Mouse (Mus musculus) spleen, embryonic (tissue): ENCODE measurements around the gene Egfem1.

ENCODE experiments used
- CTCF ChIA-PET: fragments of 350-600 bp; sonication (Branson Sonifier 250); formaldehyde crosslinking; loops from one replicate; lab custom pipeline; 2022; lab: Charles Lee

Gene Egfem1

GRCm38 (mm10) chr3:29081952-29082295 lies at the start of gene Egfem1:
Gene Egfem1, plus strand, starts transcription at chr3:29082023.
- CTCF ChIA-PET = no interaction called here

DNA sequence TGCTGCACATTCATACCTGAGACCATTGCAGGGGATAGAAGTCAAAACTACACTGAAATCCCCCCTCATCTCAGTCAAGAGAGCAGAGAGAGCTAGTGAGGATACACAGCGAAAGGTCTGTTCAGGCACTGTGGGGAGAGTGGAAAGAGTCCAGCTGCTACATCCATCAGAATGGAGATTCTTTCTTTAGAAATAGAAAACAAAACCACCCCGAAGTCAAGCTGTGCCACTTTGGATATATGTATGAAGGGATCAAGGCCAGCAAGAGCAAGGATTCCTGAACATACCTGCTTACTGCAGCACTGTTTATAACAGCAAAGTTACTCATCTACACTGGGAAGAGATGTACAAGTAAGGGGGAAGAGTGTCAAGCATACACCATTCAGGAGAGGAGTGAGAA lies 48.7 kb upstream of the Egfem1 start:
- CTCF ChIA-PET = no interaction called here

GRCm38 (mm10) chr3:29036146-29036545 lies 45.7 kb upstream of the Egfem1 start:
- CTCF ChIA-PET = no interaction called here

GRCm38 (mm10) chr3:29036620-29037019 lies 45.2 kb upstream of the Egfem1 start:
- CTCF ChIA-PET = no interaction called here

DNA sequence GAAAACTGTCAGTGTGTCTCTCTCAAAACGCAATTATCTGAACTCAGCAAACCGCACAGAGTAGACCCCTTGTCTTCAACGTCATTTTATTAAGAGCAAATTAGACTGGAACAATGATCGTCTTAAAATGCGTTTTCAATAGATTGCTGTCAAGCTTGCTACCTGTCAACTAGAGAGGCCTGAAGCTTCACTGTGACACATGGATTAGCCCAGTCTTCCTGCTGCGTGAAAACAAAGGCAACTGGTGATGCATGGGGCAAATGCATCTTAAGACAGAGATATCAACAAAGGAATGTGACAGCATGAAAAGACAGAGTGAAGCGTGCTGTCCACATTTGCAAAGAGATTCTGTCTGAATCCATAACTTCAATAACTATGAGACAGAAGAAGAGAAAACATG lies 41.8 kb upstream of the Egfem1 start:
- CTCF ChIA-PET = no interaction called here

- CTCF ChIA-PET = no interaction called here
These were observed 35.5 kb upstream of the Egfem1 start for GRCm38 (mm10) chr3:29046281-29046680.

DNA sequence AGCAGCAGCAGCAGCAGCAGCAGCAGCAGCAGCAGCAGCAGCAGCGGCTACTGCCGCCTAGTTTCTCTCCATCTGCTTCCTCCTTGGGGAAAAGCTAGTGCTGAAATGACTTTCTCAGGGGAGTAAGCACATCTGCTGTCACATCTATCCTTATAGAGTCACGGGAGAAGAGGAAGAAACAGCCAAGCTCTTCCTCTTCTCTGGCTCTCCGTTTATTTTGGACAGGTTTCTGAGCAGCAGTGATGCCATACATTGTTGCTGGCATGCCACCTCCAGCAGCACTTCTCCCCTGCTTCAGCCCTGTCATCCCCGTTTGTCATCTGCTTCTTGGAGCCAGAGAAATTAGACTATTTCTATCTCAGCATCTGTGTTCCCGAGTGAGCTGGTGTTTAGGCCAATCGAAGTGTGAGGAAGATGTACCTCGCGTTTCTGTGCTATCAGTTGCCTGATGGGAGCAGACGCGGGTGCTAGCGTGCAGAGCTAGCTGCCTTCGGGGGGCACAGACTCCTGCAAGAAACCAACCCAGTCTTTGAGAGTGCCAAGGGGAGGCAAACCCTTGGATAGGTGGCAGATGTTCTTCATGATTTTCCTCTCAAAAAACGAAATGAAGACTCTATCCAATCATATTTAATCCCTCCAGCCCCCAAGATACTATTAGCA lies 34.4 kb upstream of the Egfem1 start:
- CTCF ChIA-PET = no interaction called here

GRCm38 (mm10) chr3:29063156-29063555 lies 18.7 kb upstream of the Egfem1 start:
- CTCF ChIA-PET = no interaction called here

- CTCF ChIA-PET = no interaction called here
These were observed 13.3 kb upstream of the Egfem1 start for GRCm38 (mm10) chr3:29068428-29069098.

DNA sequence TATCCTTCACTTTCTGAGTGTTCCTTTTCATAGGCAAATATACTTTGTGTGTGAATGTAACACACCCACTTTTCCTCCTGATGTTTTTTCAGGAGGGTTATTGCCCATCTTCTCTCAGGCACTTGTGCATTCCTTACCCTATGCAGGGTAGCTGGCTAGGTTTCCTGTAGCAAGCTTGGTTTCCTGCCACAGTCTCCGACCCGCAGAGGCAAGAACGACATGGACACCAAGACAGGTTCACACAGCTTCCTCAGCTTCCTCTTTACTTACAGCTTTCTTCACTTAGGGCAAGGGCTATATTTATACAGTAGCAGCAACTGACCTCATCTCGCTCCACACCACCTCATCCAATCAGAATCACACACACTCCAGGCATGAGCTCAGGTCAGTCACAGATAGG lies 10.5 kb upstream of the Egfem1 start:
- CTCF ChIA-PET = no interaction called here

GRCm38 (mm10) chr3:29081517-29081916 lies 306 bp upstream of the Egfem1 start:
- CTCF ChIA-PET = no interaction called here

- CTCF ChIA-PET = no interaction called here
These were observed 623 bp downstream of the Egfem1 start for GRCm38 (mm10) chr3:29082296-29082995.

DNA sequence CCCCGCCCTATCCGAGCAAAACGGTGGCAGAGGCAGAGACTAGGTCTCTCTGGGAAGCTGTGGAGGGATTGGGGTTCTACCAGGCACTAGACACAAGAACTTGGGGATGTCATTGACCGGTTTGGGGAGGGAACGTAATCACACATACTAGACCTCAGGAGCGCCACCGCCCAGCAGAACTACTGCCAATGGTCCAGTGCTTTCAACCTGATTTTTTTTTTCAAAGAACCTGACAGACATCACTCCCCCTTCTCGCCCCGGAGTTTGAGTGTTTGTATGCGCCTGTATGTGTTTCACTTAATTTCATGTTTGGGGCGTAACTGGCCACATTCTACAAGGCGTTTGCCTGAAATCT lies 1.1 kb downstream of the Egfem1 start:
- CTCF ChIA-PET = no interaction called here

- CTCF ChIA-PET = no interaction called here
These were observed 16.6 kb downstream of the Egfem1 start for GRCm38 (mm10) chr3:29098467-29098866.

- CTCF ChIA-PET = no interaction called here
These were observed 24.3 kb downstream of the Egfem1 start for GRCm38 (mm10) chr3:29106016-29106723.

DNA sequence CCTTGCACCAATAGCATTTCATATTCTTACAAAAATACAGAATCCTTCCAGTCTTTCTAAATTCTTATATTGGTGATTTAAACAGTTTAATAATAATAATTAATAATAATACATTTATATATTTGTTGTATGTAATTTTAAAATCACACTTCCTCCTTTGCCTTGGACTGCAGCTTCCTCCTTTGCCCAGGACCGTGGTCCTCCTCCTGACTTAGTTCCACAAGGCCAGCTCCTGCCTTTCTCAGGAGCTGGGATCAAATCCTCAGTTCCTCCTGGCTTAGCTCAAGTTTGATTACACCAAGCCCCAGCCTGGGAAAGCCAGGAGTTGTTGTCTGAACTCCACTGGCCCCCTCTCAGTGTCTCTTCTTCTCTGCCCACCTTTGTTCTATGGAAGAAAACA lies 25.3 kb downstream of the Egfem1 start:
- CTCF ChIA-PET = no interaction called here

- CTCF ChIA-PET = no interaction called here
These were observed 28.5 kb downstream of the Egfem1 start for GRCm38 (mm10) chr3:29110321-29110720.

DNA sequence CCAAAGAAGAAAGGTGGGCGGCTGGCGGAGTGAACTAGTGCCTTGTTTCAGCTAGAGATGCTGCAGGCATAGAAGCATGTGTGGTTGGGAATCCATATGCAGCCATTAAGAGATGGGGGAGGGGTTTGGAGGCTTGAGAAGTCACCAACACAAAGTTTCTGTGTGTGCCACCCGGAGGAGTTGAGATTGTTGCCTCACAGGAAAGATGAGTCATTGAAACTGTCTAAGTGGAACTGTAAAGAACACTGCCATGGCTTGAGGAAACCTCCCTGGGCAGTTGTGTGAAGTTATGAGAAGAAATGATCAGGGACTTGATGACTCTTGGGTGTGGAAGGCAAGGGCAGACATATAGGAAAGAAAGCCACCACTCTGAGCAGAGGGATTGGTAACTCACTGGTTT lies 32.7 kb downstream of the Egfem1 start:
- CTCF ChIA-PET = no interaction called here

- CTCF ChIA-PET = no interaction called here
These were observed 35.6 kb downstream of the Egfem1 start for GRCm38 (mm10) chr3:29117379-29117778.

- CTCF ChIA-PET = no interaction called here
These were observed 40.7 kb downstream of the Egfem1 start for GRCm38 (mm10) chr3:29122556-29122955.

DNA sequence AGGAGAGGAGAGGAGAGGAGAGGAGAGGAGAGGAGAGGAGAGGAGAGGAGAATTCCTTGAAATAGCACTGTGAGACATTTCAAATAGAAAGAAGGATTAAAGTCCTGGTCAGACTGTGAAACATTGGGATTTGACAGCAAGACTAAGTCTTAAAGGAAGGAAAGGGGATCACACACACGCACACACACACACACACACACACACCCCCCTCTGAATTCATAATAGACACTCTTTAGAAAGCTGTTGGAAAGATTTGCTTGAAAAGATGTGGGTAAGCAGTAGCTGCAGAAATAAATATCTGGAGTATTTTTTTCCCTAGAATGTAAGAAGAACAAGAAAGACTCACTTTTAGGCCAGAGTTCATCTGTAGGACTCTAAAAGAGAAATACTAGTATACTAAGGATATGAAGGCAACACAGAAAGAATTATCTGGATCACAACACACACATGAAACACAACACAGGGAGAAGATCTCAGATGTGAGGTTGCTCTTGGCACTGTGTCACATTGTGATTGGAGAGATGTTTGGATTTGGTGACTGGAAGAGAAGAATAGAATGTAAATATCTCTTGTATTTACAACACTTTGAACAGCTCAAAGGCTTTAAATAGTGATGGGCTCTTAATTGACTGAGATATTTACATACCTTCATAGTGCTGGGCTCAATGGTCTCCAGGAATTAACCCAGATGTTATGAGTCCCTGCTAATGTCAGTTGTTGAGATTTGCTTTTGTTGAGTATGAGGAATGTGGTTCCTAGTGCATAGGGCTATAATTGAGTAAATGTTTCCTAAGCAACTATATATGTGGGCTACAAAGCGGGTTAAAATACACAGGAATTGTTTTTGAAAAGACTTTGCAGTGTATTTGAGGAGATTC lies 50.5 kb downstream of the Egfem1 start:
- CTCF ChIA-PET = no interaction called here
